Mouse (Mus musculus) small intestine, adult 2 months (tissue): ENCODE results near the gene Gm19684.
"Not testable (repeated sequence)": the region's sequence is repeated elsewhere in the genome, so short reads cannot be mapped to it uniquely, and the experiment has no call there.

Experiments
- CTCF ChIP-seq: fragments of 200-500 bp; IDR thresholded peaks from 2 replicates; pipeline ENCODE4 v1.5.1; 2012; ENCODE audit warnings: low read depth, mild to moderate bottlenecking, control low read depth, inconsistent platforms, low read length, moderate library complexity, mixed read lengths; ENCODE audit not compliant: insufficient replicate concordance, insufficient read length; ENCODE audit errors: extremely low read depth
- POLR2A ChIP-seq: fragments of 200-500 bp; IDR thresholded peaks from 2 replicates; pipeline ENCODE4 v1.6.1; 2012; ENCODE audit warnings: low read depth, mild to moderate bottlenecking, control low read depth, inconsistent platforms, low read length, moderate library complexity

DNA sequence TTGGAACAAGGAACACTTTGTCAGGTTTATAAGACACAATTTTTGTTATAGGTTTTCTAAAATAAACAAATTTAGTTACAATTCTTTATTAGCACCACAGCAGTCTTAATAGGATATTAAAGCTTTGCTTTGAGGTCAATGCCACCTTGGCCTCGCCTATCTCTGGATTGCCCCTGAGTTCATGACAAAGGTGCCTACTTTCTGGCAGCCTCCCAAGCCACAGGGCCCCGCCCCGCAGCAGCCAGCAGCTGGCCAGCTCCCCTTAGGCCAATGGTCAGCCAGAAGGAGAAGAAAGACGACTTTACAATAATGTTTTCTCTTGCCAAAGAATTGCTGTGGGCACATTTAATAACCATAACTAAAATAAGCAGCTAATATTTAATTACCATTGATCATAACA lies 29.7 kb downstream of the Gm19684 start:
- not testable (repeated sequence) for TF ChIP-seq CTCF, POLR2A
